Mouse (Mus musculus): ENCODE results near the gene Oas3.

DNA sequence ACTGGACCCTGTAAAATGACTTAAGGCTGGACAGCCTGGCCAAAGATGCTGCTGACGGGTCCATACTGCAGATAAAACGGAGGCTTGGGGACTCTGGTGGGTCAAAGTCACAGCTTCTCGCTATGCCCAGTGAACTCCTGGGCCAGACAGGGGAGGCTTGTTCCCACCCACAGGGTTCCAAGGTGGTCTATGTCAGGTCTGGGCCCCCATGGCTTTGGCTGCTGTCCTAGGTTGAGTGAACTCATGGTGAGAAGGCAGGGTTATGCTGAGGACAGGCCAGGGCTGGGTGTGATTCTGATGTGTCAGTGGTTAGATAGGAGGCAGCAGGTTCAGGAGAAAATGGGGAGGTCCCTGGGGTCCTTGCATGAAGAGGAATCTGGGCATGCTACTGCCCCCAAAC lies 73.8 kb downstream of the Oas3 start:
- TF ChIP-seq EP300 (IDR thresholded peaks at IDR 0.05; ENCODE audit: insufficient read depth, low read depth, low read length) (no peak), POLR2A (IDR thresholded peaks at IDR 0.05; ENCODE audit: insufficient read depth, low read length) (no peak), CTCF (IDR thresholded peaks at IDR 0.05; ENCODE audit: low read depth, low read length) (no peak)
